Mouse (Mus musculus) c-Kit-positive CD71-positive TER-119-negative erythroid progenitor cells, embryonic 14.5 days (primary cell): ENCODE measurements around the gene Ccdc73.
"Not testable (repeated sequence)": the region's sequence is repeated elsewhere in the genome, so short reads cannot be mapped to it uniquely, and the experiment has no call there.

ENCODE experiments used
- DNase-seq: peaks from one replicate; pipeline ENCODE4 v3.0.0-alpha.2; 2013; ENCODE audit warnings: low read depth

Ccdc73 gene

DNA sequence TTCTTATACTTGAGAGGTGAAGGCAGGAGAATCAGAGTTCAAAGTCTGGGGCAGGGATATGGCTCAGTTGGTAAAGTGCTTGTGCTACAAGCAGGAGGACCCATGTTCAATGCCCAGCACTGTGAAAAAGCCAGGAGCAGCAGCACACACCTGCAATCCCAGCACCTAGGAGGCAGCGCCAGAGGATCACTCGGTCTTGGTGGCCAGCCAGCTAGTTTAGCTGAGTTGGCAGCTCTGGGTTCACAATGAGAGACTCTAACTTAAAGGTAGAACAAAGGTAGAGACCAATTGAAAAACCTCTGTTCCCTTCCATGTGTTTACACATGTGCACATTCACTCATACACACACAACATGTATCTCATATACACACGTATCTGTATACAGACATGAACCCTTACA, 1.5 kb downstream of the Ccdc73 start:
- DNase-seq, result no peak

DNA sequence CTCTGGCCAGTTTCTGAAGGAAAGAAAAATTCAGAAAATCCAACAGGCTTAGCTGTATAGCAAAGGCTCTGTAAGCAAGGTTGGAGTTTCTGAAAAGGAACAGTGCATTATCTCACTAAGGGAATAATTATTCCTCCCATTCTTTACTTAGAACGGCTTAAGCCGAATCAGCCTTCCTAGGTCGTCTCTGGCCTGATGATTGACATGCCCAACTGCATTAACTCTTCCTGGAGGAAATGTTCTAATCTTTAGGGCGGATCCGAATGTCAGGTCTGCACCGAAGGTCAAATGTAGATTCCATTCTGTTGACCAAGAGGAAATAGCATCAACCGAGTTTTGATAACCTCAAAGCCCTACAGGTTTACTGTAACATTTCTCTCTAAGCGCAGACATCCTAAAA, 11.2 kb downstream of the Ccdc73 start:
- DNase-seq, result no peak

DNA sequence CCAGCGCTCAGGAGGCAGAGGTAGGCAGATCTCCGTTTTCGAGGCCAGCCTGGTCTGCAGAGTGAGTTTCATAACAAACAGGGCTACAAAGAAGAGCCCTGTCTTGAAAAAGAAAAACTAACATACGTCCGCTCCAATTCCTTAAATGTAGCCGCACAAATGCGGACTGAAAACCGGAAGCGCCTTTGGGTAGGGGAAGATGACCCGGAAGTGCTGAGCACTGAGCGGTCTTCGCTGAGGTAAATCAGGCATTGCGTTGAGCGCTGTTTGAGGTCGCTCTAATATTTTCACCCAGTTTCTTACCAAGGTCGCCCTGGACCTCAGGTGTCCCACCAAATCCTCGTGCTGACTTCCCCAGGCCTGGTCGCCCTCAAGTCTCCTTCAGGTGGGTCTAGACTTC, 18.5 kb downstream of the Ccdc73 start:
- no peak for DNase-seq

DNA sequence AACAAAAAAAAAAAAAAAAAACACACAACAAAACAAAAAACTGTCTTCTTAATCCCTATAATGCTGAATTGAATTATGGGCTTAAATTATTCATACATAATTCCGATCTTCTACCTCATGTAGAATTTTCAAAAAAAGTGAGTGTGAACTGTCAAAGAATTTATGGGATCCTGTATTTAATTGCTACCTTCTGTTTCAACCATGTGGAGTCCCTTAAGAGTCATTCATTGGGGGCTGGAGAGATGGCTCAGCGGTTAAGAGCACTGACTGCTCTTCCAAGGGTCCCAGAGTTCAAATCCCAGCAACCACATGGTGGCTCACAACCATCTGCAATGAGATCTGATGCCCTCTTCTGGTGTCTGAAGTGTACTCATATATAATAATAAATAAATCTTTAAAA, 19.7 kb downstream of the Ccdc73 start:
- not testable (repeated sequence) for DNase-seq

DNA sequence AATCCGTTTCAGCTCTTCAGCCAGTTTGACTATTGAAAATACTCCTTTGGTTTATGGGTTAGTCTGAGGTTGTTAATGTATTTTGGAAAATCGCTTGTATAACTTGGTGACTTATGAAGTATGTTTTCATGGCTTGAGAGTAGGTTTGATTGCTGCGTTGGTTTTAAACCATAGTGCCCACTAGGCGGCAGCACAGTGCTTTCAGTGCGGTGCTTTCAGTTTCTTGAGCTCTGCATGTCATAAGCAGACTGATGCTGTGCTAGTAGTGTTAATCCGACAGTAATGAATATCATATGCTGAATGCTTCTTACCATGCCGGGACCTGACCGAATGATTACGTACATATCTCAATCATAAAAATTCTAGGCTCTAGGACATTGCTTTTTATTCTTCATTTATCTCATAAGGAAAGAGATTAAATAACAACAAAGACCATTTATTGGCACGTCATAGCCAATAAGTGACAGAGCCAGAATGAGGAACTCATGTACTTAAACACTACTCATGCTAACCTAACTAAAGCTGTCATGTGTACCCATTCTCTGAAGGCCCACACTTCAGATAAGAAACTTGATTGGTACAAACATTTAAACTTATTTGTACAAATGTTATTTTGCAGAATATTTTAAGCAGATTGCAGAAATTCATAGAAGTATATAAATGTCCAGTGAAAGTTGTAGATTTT, 20.4 kb downstream of the Ccdc73 start:
- DNase-seq, result peak; percentile 47

DNA sequence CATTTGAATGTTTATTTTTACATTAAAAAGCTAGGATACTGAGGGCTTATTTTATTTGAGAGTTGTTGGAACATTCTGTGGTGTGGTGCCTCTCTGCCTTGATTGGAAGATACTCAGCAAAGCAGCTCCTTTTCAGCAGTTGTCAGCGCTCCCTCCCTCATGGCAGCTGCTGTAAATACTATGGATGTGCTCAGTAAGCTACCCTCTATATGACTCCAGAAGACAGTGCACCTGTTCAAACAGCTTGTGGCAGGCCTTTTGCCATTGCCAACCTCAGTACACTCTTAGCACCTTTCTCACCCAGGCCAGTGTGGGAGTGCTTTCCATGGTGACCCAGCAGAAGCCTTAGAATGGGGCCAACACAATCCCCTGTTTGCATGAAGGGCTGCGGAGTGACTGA, 32.4 kb downstream of the Ccdc73 start:
- no peak for DNase-seq

DNA sequence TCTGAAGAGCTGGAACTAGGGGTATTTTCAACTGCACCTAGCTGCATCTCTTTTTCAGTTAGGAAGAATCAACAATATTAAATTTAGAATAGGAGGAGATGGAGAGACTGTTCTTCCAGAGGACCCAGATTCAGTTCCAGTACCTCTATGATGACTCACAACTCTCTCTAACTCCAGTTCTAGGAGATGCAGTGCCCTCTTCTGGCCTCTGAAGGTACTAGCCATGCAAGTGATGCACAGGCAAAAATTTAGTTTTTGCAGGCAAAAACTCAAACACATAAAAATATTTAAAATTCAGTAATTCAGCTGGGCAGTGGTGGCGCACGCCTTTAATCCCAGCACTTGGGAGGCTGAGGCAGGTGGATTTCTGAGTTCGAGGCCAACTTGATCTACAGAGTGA, 48.1 kb downstream of the Ccdc73 start:
- DNase-seq, result peak; percentile 3

DNA sequence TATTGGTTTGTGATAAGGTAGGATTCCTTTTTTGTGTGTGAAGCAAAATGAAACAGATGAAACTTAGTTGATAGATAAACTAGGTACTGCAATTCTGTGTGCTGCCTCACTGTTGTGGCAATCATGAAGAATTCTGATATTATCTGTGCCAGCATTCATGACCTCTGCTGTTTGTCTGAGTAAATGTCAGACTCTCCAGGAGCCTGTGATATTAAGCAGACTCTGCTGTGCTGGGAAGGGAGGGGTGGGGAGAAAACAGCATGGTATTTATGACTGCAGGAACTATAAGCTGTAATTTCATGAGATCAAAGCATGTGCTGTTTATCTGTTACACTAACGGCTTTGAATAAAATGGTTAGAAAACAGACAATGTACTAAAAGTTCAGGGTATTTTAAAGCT, 96.9 kb downstream of the Ccdc73 start:
- no peak for DNase-seq

DNA sequence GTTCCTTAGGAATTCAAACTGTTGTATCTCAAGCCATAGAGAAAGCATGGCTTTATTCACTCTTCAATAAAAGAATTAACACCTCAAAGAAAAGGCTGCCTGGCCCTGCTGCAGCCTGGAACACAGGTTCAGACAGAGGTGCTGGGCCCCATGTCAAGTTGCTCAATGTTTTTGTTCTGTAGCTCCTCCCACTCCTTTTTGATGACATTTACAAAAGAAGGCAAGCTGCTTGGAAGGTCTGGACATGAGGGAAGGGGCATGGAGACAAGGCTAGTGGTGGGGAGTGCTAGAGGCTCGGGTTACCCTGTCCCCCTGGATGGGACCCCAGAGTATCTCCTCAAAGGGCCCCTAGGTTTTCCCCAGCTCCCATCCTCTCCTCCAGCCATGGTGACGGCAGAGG, 114.1 kb downstream of the Ccdc73 start:
- no peak for DNase-seq

DNA sequence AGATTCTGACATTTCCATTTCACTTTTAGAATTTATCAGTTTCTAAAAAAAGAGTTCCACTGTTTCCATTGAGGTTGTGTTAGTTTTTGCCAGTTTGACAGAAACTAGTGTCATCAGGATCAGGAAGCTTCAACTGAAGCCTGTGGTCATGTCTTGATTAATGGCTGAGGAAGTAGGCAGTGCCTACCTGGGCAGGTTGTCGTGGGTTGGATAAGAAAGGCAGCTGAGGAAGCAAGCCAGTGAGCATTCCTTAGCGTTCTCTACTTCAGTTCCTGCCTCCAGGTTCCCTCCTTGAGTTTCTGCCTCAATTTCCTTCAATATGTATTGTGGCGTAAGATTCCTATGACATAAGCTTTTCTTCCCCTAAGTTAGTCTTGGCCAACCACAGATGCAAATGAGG, 118.2 kb downstream of the Ccdc73 start:
- DNase-seq, result no peak

DNA sequence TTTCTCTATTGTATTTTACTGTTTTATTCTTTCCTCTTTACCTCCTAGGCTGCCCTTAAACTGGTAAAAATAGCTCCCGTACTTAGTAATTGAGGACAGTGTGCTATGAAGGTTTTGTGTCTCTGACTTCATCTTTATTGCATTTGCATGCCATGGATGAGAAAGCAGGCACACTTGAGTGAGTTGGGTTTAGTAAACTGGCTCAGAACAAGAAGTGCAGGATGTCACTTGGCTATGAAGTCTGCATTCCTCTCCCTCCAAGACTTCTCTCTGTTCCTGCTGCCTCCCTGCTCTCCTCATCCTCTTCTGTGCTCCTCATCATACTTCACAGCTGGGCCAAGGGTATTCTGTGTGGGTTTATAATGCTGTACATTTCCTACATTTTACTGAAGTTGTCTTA, 121.4 kb downstream of the Ccdc73 start:
- no peak for DNase-seq

DNA sequence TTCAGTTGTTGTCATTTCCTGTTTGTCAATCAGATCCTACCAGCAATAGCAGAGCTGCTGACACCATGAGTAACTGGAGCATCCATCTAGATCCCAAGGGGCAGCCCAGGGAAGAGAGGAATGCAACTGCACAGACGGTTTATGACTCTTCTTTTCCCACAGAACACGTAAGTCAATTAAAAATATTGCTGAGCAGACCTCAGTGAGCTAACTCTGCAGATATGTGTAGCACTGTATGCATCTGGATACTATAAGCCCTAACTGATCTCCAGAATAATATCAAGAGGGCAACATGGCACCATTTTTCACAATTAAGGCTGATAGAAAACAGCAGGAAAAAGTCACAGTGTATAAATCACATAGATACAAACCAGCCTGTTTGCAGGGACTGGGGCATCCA, 126.8 kb downstream of the Ccdc73 start:
- DNase-seq, result no peak

DNA sequence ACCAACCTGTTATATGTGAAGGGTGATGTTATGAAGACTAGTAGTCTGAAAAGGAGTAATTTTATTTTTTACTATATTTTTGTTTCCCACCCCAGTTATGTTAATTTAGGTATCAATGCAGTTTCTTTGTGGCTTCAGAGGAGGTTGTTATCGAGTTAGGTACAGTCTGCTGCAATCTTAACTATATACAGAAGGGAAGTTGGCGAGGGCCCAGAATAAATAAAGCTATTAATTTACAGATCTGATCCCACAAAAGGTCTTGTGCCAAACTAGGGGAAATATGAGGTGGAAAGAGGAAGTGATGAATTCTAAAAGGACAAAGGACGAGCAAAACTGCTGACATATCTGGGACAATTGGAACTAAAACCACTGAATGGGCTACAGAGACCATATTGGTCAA, 128.6 kb downstream of the Ccdc73 start:
- DNase-seq, result no peak

DNA sequence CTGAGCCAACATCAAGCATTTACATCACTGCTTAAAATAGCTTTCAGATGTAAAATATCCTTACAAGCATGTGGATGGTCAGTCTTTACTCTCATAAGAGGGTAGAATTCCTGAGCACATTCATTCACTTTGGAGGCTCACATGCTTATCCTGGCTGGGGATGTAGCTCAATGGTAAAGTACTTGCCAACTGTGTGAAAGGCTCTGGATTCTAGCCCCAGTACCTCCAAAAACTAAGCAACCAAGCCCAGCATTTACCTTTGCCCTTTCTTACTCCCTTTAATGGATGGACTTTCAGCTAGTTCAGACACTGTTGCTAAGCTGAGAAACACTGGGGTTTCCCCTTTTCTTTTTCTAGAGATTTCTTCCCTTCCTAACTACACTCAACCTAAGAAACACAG, 139.6 kb downstream of the Ccdc73 start:
- DNase-seq, result no peak

DNA sequence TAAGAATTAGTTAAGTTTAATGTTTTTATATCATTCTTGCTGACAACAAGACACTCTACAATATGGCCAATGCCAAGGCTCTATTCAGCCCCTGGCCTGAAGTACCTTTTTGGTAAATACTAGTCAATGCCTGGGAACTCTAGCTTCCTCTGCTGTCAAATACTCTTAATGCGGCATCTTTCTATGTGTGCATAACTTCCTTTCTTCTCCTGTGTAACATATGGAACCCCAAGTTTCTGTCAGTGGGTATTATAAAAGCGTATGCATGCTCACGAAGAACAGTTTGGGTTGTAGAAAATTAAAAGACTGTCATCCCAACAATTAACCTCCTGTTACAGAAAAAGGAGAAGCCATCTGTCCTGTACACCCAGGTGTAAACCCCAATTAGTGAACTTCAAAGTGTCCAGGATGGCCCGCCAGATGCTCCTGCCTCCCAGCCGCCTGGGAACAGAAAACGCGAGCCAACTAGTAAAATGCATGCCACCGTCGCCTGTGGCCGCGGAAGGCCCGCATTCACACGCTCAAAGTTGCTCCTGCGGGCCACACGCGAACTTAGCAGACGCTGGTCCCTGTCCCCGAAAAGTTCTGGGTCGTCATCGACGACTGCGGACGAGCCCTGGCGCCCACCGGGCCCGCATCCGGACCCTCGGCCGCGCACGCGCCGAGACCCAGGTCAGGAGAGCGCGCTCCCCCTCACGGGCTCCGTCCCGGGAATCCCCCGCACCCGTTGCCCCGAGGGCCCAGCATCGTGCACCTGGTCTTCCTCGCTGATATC, 148.8 kb downstream of the Ccdc73 start:
- no peak for DNase-seq

DNA sequence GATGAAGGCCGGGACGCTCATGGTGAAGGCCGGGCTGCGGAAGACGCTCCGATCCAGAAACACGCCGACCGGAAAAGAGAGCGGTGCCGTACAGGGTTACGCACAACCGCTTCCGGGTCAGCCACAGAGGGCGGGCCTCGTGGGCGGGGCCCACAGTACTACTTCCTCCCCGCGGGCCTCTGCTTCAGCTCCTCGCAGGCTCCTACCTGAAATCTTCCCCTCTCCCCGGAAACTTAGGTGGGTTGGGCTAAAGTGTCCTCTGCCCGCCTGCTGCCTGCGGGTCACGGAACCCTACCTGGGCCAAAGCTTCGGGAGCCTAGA, 149.3 kb downstream of the Ccdc73 start, which contains the start of gene Eif3m:
Gene Eif3m (minus strand): TSS at position 114 of the 321 bp plus-strand sequence.
- peak; percentile 88 for DNase-seq

DNA sequence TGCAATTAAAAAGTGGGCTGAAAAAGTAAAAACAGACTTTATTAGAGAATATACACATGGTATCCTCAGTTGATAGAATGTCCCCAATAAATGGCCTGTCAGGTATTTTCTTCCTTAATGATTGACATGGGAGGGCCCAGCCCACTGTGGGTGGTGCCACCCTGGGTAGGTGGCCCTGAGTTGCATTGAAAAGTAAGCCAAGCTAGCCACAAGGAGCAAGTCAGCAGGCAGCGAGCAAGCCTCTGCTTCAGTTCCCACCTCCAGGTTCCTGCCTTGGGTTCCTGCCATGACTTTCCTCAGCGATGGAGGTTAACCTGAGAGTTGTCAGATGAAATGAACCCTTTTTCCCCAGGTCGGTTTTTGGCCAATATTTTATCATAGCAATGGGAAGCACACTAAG, 150.2 kb downstream of the Ccdc73 start:
- no peak for DNase-seq

DNA sequence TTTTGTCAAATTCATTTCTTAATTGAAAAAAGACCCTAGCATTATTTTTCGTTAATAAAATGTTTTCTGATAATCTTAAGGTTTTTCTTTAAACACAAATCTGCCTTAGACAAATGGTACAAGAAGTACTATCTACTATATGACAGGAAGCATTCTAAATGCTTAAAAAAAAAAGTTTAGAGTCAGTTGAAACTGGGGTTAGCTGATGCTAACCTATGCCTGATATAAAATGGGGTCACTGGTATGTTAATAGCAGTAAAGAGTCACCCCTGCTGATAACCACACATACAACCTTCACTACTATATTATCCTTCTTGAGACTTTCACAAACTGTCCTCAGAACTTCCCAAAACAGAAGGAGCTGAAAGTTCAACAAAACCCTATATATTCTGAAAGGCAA, 151.9 kb downstream of the Ccdc73 start:
- no peak for DNase-seq

DNA sequence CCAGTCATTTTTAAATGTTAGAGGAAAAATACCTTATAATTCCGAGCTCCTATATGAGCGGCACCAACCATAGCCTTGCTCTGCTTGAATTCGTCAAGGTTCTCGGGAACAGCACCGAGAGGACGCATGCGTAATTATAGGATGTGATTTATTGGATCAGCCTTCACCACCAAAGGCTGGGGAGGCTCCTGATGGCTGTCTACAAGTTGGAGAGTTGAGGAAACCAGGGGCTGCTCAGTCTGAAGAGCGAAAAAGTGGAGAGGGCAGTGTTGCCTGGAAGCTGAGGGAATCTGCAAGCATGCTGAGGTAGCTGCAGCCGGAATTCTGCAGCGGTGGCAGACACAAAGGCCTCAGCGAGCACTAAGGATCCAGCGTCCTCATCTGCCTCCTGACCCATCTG, 153.7 kb downstream of the Ccdc73 start:
- no peak for DNase-seq

DNA sequence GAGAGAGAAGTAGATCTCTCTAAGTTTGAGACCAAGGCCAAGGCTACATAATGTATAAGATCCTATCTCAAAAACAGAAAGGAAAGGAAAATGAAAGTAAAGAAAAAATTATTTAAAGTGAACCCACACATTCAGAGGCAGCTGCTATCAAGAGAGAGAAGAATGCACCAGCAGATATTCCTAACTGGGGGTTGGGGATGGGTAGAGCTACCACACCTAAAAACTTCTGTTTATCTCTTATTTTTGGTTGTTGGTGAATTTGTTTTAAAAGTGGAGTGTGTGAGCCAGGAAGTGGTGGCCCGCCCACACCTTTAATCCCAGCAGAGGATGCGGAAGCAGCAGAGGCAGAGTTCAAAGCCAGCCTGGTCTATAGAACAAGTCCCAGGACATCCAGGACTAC, 154.2 kb downstream of the Ccdc73 start:
- peak; percentile 60 for DNase-seq

DNA sequence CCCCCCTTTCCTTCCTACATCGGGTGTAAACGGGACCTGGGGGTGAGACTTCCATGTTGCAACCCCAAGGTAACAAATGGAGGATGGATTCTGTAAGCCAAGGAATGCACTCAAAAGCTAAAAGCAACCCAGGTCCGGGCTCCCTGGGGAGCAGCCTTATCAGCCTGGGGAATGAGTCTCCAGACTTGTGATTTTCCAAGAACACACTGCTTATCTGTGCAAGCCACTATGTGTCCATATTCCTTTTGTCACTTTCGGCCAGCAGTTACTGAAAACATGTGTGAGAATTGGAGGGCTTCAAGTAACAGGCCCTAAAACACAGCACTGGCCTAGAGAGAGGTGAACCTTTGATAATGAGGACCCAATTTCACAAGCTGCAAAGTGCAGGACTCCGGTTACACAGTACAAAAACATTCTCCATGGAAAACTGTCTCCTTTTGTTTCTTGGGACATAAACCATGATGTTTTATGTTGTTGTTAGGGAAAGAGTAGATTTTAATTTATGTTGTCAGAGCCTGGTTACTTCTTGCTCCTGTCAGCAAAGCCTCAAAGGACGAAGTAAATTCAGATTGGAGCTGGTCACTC, 155.5 kb downstream of the Ccdc73 start:
- peak; percentile 57 for DNase-seq

DNA sequence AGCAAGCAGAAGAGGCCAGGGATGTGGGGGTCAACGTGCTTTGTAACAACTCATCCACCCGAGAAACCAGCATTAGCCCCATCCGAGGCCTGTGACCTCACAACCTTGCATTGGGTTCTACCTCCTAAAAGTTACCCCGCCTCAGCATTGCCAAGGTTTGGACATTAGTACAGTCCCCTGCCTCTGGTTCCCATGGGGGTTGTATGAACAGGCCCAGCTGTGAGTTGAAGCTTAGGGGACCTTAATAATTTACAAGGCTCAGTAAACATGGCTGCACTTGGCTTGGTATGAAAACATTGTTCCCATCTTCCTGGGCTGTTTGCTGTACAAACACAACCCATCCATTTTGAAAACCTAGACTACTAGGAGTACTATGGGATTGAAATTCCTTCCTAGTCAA, 156.2 kb downstream of the Ccdc73 start:
- no peak for DNase-seq

DNA sequence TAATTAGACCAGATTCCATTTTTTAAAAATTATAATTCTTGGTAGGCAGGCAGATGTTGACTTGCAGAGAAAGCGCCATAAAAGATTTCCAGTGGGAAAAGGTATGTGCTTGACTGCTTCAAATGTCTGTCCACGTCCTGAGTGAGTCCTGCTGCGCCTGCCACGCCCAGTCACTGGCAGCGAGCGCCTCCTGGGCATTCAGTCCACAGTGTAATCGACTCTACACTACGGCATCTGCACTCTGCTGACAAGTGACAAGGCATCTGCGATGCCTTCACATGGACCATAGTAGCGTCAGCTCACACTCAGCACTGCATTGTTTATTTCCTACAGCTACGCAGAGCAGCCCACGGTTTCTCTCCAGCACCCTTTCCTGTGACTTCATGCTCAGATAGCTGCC, 158.0 kb downstream of the Ccdc73 start:
- not testable (repeated sequence) for DNase-seq
